Comparison of ENCODE assay signal across 20 mouse cellular contexts in genomic region chr5:150713431-150713830, GRCm38 (mm10). TPM values are rescaled to one million over a fixed set of nuclear protein-coding genes. Genes with fewer than 3 reads are reported as not detected.
A peak's percentile ranks its signal among the peaks of the same experiment; 100 is the strongest.
DNase-seq lines count a peak whose midpoint lies in the region; ATAC-seq and TF ChIP-seq lines count a peak whose summit lies in the region.
"Had no signal": no experiment of that assay in that cellular context is flagged by ENCODE, and none has a peak within 500 bp of the region (broad histone marks: within the 10 kb centered on the region; RNA-seq: fewer than 3 reads in every experiment).

No protein-coding gene starts in this region.

- H3K27ac ChIP-seq in embryonic facial prominence, embryonic 14.5 days (replicated peaks; ENCODE audit: low read depth, low read length) = no peak overlapping the region
- H3K27ac ChIP-seq in embryonic facial prominence, embryonic 10.5 days (replicated peaks) = no peak overlapping the region
- 0 out of 2 replicates have a peak overlapping the region, but pooled peaks have one; percentile 30 for H3K27ac ChIP-seq in liver, embryonic 12.5 days
- H3K27ac ChIP-seq in liver, embryonic 11.5 days (ENCODE audit: low read depth, low read length) = no peak overlapping the region
- peak overlapping the region; percentile 19; the same call in 1 of the 2 replicates for H3K27ac ChIP-seq in stomach, postnatal 0 days (replicated peaks)
- no peak overlapping the region for H3K27ac ChIP-seq in hindbrain, embryonic 13.5 days
- H3K27ac ChIP-seq: embryonic facial prominence, embryonic 12.5 days; forebrain, embryonic 15.5 days; left cerebral cortex, adult 2 months had no signal

- TF ChIP-seq EP300 in stomach, postnatal 0 days (optimal IDR thresholded peaks at IDR 0.05) = no peak

- no peaks in the 10 kb centered on the region for H3K36me3 ChIP-seq in embryonic facial prominence, embryonic 14.5 days (ENCODE audit: control insufficient read depth, insufficient read depth, low read length)
- peaks cover 6% of the 10 kb centered on the region; the same call in 1 of the 2 replicates for H3K36me3 ChIP-seq in embryonic facial prominence, embryonic 10.5 days (replicated peaks)
- no peaks in the 10 kb centered on the region for H3K36me3 ChIP-seq in liver, embryonic 12.5 days
- H3K36me3 ChIP-seq in liver, embryonic 11.5 days (ENCODE audit: control insufficient read depth, insufficient read depth, low read length) = peaks cover under 1% of the 10 kb centered on the region; the same call in 1 of the 2 replicates
- H3K36me3 ChIP-seq in stomach, postnatal 0 days (ENCODE audit: control insufficient read depth, insufficient read depth, low read length) = no peaks in the 10 kb centered on the region
- H3K36me3 ChIP-seq in hindbrain, embryonic 13.5 days = no peaks in the 10 kb centered on the region
- H3K36me3 ChIP-seq: embryonic facial prominence, embryonic 12.5 days; forebrain, embryonic 15.5 days; heart, embryonic 12.5 days had no signal

- no peak for ATAC-seq in embryonic facial prominence, embryonic 14.5 days (ENCODE audit: low read depth)
- no peak for ATAC-seq in liver, embryonic 12.5 days
- no peak for ATAC-seq in liver, embryonic 11.5 days (replicated peaks; ENCODE audit: low FRiP score)
- no peak; the same call in 1 of the 2 replicates for ATAC-seq in stomach, postnatal 0 days (ENCODE audit: low FRiP score, low TSS enrichment)
- ATAC-seq in hindbrain, embryonic 13.5 days (ENCODE audit: low FRiP score) = no peak
- ATAC-seq: forebrain, embryonic 15.5 days had no signal

- peak; percentile 17 for DNase-seq in embryonic facial prominence, embryonic 14.5 days (ENCODE audit: low spot score)
- no peak for DNase-seq in embryonic facial prominence, embryonic 10.5 days (ENCODE audit: low spot score)
- no peak for DNase-seq in liver, embryonic 11.5 days (ENCODE audit: low spot score)
- DNase-seq in lung, postnatal 10 days = peak; percentile 52
- DNase-seq in stomach, postnatal 0 days (ENCODE audit: low spot score) = no peak
- DNase-seq: cerebellum, adult 11-12 months; cerebellum, postnatal 14 days; gastrocnemius, postnatal 10 days; heart, adult 11 months; heart, postnatal 14 days; kidney, adult 18-20 months; midbrain, embryonic 14.5 days; thymus, postnatal 14 days had no signal

- no peaks in the 10 kb centered on the region for H3K27me3 ChIP-seq in embryonic facial prominence, embryonic 14.5 days (replicated peaks; ENCODE audit: control insufficient read depth, insufficient read depth, low read length)
- H3K27me3 ChIP-seq in embryonic facial prominence, embryonic 10.5 days (replicated peaks; ENCODE audit: low read depth, poor library complexity, severe bottlenecking) = no peaks in the 10 kb centered on the region
- H3K27me3 ChIP-seq in liver, embryonic 12.5 days (replicated peaks) = no peaks in the 10 kb centered on the region
- H3K27me3 ChIP-seq in liver, embryonic 11.5 days (replicated peaks; ENCODE audit: control insufficient read depth, insufficient read depth, low read length) = no peaks in the 10 kb centered on the region
- H3K27me3 ChIP-seq in stomach, postnatal 0 days (ENCODE audit: control insufficient read depth, insufficient read depth, low read length) = no peaks in the 10 kb centered on the region
- H3K27me3 ChIP-seq in hindbrain, embryonic 13.5 days = no peaks in the 10 kb centered on the region
- H3K27me3 ChIP-seq: embryonic facial prominence, embryonic 12.5 days; forebrain, embryonic 15.5 days; heart, embryonic 12.5 days had no signal

- no peak overlapping the region for H3K4me2 ChIP-seq in embryonic facial prominence, embryonic 14.5 days (ENCODE audit: low read depth, low read length)
- H3K4me2 ChIP-seq in liver, embryonic 12.5 days = no peak overlapping the region
- H3K4me2 ChIP-seq in liver, embryonic 11.5 days = no peak overlapping the region
- no peak overlapping the region for H3K4me2 ChIP-seq in stomach, postnatal 0 days (replicated peaks; ENCODE audit: low read depth)
- no peak overlapping the region for H3K4me2 ChIP-seq in hindbrain, embryonic 13.5 days
- H3K4me2 ChIP-seq: embryonic facial prominence, embryonic 12.5 days; forebrain, embryonic 15.5 days; heart, embryonic 12.5 days had no signal

- H3K4me1 ChIP-seq in embryonic facial prominence, embryonic 14.5 days (ENCODE audit: control insufficient read depth, insufficient read depth, low read length) = no peaks in the 10 kb centered on the region
- 0 out of 2 replicates have a peak, but pooled peaks cover 5% of the 10 kb centered on the region for H3K4me1 ChIP-seq in embryonic facial prominence, embryonic 10.5 days
- H3K4me1 ChIP-seq in liver, embryonic 12.5 days = peaks cover 30% of the 10 kb centered on the region
- peaks cover 13% of the 10 kb centered on the region for H3K4me1 ChIP-seq in liver, embryonic 11.5 days (replicated peaks; ENCODE audit: control insufficient read depth, insufficient read depth, low read length)
- H3K4me1 ChIP-seq in stomach, postnatal 0 days (replicated peaks; ENCODE audit: control insufficient read depth, insufficient read depth) = no peaks in the 10 kb centered on the region
- peaks cover 11% of the 10 kb centered on the region for H3K4me1 ChIP-seq in hindbrain, embryonic 13.5 days (replicated peaks)
- H3K4me1 ChIP-seq: embryonic facial prominence, embryonic 12.5 days had no signal

- H3K9ac ChIP-seq in embryonic facial prominence, embryonic 14.5 days (ENCODE audit: low read depth, low read length) = no peak overlapping the region
- H3K9ac ChIP-seq in liver, embryonic 12.5 days = no peak overlapping the region
- H3K9ac ChIP-seq in liver, embryonic 11.5 days (ENCODE audit: low read depth, low read length) = no peak overlapping the region
- H3K9ac ChIP-seq in stomach, postnatal 0 days (ENCODE audit: low read length) = no peak overlapping the region
- no peak overlapping the region for H3K9ac ChIP-seq in hindbrain, embryonic 13.5 days
- H3K9ac ChIP-seq: embryonic facial prominence, embryonic 12.5 days; forebrain, embryonic 15.5 days; heart, embryonic 12.5 days had no signal

- no peak overlapping the region for H3K4me3 ChIP-seq in embryonic facial prominence, embryonic 14.5 days (ENCODE audit: low read depth, low read length)
- no peak overlapping the region for H3K4me3 ChIP-seq in embryonic facial prominence, embryonic 10.5 days
- no peak overlapping the region for H3K4me3 ChIP-seq in liver, embryonic 12.5 days
- H3K4me3 ChIP-seq in liver, embryonic 11.5 days (ENCODE audit: low read depth, low read length) = no peak overlapping the region
- no peak overlapping the region for H3K4me3 ChIP-seq in stomach, postnatal 0 days (ENCODE audit: low read depth, low read length)
- H3K4me3 ChIP-seq in hindbrain, embryonic 13.5 days = no peak overlapping the region
- H3K4me3 ChIP-seq: embryonic facial prominence, embryonic 12.5 days; erythroblast, embryonic 14.5 days; forebrain, embryonic 15.5 days; heart, embryonic 12.5 days; left cerebral cortex, adult 2 months had no signal

- no peak for TF ChIP-seq CTCF in stomach, postnatal 0 days (IDR thresholded peaks at IDR 0.05; ENCODE audit: low read depth)

- no peaks in the 10 kb centered on the region for H3K9me3 ChIP-seq in embryonic facial prominence, embryonic 14.5 days (ENCODE audit: control insufficient read depth, low read length)
- H3K9me3 ChIP-seq in embryonic facial prominence, embryonic 10.5 days = no peaks in the 10 kb centered on the region
- H3K9me3 ChIP-seq in liver, embryonic 12.5 days (replicated peaks) = no peaks in the 10 kb centered on the region
- H3K9me3 ChIP-seq in liver, embryonic 11.5 days (ENCODE audit: control insufficient read depth, low read length) = no peaks in the 10 kb centered on the region
- H3K9me3 ChIP-seq in stomach, postnatal 0 days (ENCODE audit: control insufficient read depth, low read length) = no peaks in the 10 kb centered on the region
- H3K9me3 ChIP-seq in hindbrain, embryonic 13.5 days = no peaks in the 10 kb centered on the region
- H3K9me3 ChIP-seq: embryonic facial prominence, embryonic 12.5 days; forebrain, embryonic 15.5 days; heart, embryonic 12.5 days had no signal

RNA-seq across cellular contexts. Expression of gene Pds5b, which starts 39.9 kb away (rescaled TPM):
- 38.1 and 44.2 TPM in 2 replicates for polyA plus RNA-seq in embryonic facial prominence, embryonic 14.5 days (2014; fragmentation: Nextera tagmentation; extraction: Ambion mirVana)
- polyA plus RNA-seq in embryonic facial prominence, embryonic 10.5 days (2016; fragmentation: Nextera tagmentation; extraction: Ambion mirVana) = 42.0 and 43.0 TPM in 2 replicates
- 16.4 and 16.7 TPM in 2 replicates for polyA plus RNA-seq in liver, embryonic 12.5 days (2016; fragmentation: Nextera tagmentation; extraction: Ambion mirVana)
- polyA plus RNA-seq in liver, embryonic 11.5 days (2014; fragmentation: Nextera tagmentation; extraction: Ambion mirVana) = 27.1 and 29.5 TPM in 2 replicates
- polyA plus RNA-seq in stomach, postnatal 0 days (2015; fragmentation: Nextera tagmentation; extraction: Ambion mirVana) = 8.3 and 9.1 TPM in 2 replicates
- 33.3 and 35.0 TPM in 2 replicates for polyA plus RNA-seq in hindbrain, embryonic 13.5 days (2015; fragmentation: Nextera tagmentation; extraction: Ambion mirVana)

RNA-seq across cellular contexts. Expression of gene N4bp2l2, which starts 47.4 kb away (rescaled TPM):
- 41.6 and 44.5 TPM in 2 replicates for polyA plus RNA-seq in embryonic facial prominence, embryonic 14.5 days (2014; fragmentation: Nextera tagmentation; extraction: Ambion mirVana)
- 37.6 and 37.7 TPM in 2 replicates for polyA plus RNA-seq in embryonic facial prominence, embryonic 10.5 days (2016; fragmentation: Nextera tagmentation; extraction: Ambion mirVana)
- 25.6 and 29.5 TPM in 2 replicates for polyA plus RNA-seq in liver, embryonic 12.5 days (2016; fragmentation: Nextera tagmentation; extraction: Ambion mirVana)
- polyA plus RNA-seq in liver, embryonic 11.5 days (2014; fragmentation: Nextera tagmentation; extraction: Ambion mirVana) = 41.8 and 50.2 TPM in 2 replicates
- polyA plus RNA-seq in stomach, postnatal 0 days (2015; fragmentation: Nextera tagmentation; extraction: Ambion mirVana) = 32.1 and 34.2 TPM in 2 replicates
- polyA plus RNA-seq in hindbrain, embryonic 13.5 days (2015; fragmentation: Nextera tagmentation; extraction: Ambion mirVana) = 35.2 and 36.7 TPM in 2 replicates

Comparison
In these comparisons a context has a peak if more than half of its experiments do, and no peak if none do; other contexts are left out.
1. DNase-seq: peak in embryonic facial prominence, embryonic 14.5 days (single experiment) and lung, postnatal 10 days (single experiment); none in embryonic facial prominence, embryonic 10.5 days (single experiment), liver, embryonic 11.5 days (single experiment) and stomach, postnatal 0 days (single experiment).
2. H3K27ac ChIP-seq: peak in liver, embryonic 12.5 days (single experiment) and stomach, postnatal 0 days (single experiment); none in embryonic facial prominence, embryonic 14.5 days (single experiment), embryonic facial prominence, embryonic 10.5 days (single experiment), liver, embryonic 11.5 days (single experiment) and hindbrain, embryonic 13.5 days (single experiment).